Mouse (Mus musculus) adrenal gland, postnatal 4 days (tissue): ENCODE measurements around the gene Slc5a12. TPM values are rescaled to one million over a fixed set of nuclear protein-coding genes. Genes with fewer than 3 reads are reported as not detected.

Source experiments
- DNase-seq, 2 experiments: peaks; one replicate each; pipeline ENCODE4 v3.0.0; 2021 to 2022; ENCODE audit warnings: low spot score in 2 of 2, mixed read lengths in 2 of 2
- long read RNA-seq, 2 experiments: library from polyadenylated mRNA; stranded (forward); transcript quantifications; one replicate each; pipeline ENCODE4 v2.0.0; 2021
- total RNA-seq, 2 experiments: library from RNA; stranded (reverse); gene quantifications; 2 replicates each; pipeline ENCODE4 v1.2.3; 2021

Slc5a12 gene
- total RNA-seq = 10 to 100 TPM in 1 of 2 experiments, under 1 TPM in 1; 0.14 to 12.7 TPM
- long read RNA-seq, experiment 1, partial matches to known transcripts = 0 of 1 reads
- long read RNA-seq, experiment 1, other reads (novel, unspliced or antisense) = 1 of 1 reads
- long read RNA-seq, experiment 2, partial matches to known transcripts = 0 of 3 reads
- long read RNA-seq, experiment 2, other reads (novel, unspliced or antisense) = 2 of 3 reads

DNA sequence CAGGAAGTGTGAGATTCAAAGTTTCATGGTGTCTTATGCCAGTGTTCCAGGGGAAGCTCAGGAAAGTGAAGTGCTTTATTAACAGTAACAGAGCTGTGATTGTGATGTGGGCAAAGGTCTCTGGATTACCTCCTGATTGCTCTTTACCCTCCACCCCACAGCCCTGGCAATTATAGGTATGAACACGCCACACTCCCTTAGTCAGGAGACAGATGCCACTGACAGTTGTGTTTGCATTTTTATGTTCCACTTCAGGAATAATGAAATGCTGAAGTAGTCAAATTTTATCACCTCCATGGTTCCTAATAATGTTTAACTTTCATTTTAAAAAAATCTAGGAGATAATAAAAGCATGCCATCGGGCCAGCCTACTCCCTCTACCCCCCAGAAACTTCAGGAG lies at the start of gene Slc5a12:
TSS of gene Slc5a12 (plus strand) at position 367 of the 400 bp plus-strand sequence.
- DNase-seq = no peak

DNA sequence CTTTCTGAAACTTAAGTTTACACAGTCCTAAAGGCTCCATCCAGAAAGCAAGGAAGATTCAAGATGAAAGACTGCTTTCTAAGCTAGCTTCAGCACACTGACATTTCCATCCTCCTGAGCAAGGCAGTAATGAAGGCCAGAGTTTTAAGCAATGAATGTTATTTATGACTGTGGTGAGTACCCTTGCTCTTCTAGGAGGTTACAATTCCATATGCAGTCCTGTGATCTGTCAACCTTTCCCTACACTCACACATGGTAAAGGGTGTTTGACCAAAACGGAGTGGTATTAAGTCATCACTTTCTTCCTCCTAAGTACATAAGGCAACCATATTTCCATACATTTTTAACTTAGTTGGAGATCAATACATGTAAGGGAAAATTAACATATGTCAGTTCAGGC lies 41.0 kb upstream of the Slc5a12 start:
- DNase-seq = no peak

DNA sequence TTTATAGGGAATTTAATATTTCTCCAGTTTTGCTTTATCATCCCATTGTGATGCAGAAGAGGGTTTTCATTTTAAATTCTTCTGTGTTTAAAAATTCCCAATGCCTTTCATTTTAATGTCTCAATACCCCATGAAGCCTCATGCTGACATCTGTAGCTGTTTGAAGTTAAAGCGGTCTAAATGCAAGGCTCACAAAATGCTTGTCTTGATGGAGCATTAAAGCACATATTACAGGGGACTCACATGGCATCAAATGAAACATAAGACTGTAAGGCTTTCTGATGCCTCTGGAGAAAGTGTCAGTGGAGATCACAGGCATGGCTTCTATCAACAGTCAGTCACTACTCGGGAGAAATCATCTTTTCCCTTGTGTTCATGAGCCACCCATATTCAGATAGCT lies 34.5 kb upstream of the Slc5a12 start:
- no peak for DNase-seq

- DNase-seq = peak; percentile 5 to 40
Measured at GRCm38 (mm10) chr2:110564673-110565627, 32.1 kb upstream of the Slc5a12 start.

- DNase-seq = no peak
Measured at GRCm38 (mm10) chr2:110586692-110587091, 10.4 kb upstream of the Slc5a12 start.

GRCm38 (mm10) chr2:110590007-110590406 lies 7.1 kb upstream of the Slc5a12 start:
- DNase-seq = no peak

- DNase-seq = no peak
Measured at GRCm38 (mm10) chr2:110592276-110592675, 4.8 kb upstream of the Slc5a12 start.

GRCm38 (mm10) chr2:110644358-110644757 lies 47.3 kb downstream of the Slc5a12 start:
- DNase-seq = no peak

GRCm38 (mm10) chr2:110644846-110645245 lies 47.7 kb downstream of the Slc5a12 start:
- DNase-seq = no peak

- no peak for DNase-seq
Measured at GRCm38 (mm10) chr2:110663329-110663728, 66.2 kb downstream of the Slc5a12 start.

DNA sequence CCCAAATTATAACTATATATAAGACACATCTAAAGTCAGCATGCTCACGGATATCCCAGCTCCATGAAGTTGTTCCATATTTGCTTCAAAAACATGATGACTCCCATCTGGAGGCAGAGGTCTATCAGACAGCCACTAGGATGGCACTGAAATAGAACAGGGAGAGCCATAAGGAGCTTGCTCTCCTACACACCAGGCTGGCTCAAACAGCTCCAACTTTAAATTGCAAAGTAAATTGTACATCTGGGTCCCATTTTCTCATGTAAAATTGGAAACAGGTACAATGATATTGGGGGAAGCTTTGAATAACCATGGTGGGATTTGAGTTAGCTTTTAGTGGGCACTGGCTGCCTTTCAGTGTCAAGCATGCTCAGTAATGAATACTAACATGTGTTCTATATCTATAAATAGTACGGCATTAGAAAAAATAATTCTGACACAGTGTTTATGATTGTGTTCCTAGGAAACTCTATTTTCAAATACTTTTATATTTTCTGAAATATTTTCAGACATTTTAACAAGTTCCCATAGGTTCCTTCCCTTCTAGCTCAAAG lies 74.0 kb downstream of the Slc5a12 start:
- DNase-seq = no peak

Other genes starting within 250 kb of the Slc5a12 start
- gene Fibin, start 234.1 kb upstream of the Slc5a12 start, total RNA-seq = 1 to 10 TPM; 6.7 to 9.1 TPM
- gene Muc15, start 124.0 kb downstream of the Slc5a12 start, total RNA-seq = under 1 TPM in 1 of 2 experiments, not detected in 1; 0.20 TPM